Mouse (Mus musculus) brain, embryonic 14.5 days (tissue): ENCODE data around the gene Rbfox2. TPM values are rescaled to one million over a fixed set of nuclear protein-coding genes. Genes with fewer than 3 reads are reported as not detected.
A peak's percentile ranks its signal among the peaks of the same experiment; 100 is the strongest.

Experiments
- DNase-seq: peaks from one replicate; pipeline ENCODE4 v3.0.0-alpha.2; 2011; ENCODE audit warnings: low read depth
- CTCF ChIP-seq: fragments of 200-500 bp; IDR thresholded peaks from 2 replicates; pipeline ENCODE4 v1.5.1; 2012; ENCODE audit warnings: inconsistent platforms, mild to moderate bottlenecking, moderate library complexity, borderline replicate concordance; ENCODE audit not compliant: insufficient read depth, insufficient read length; ENCODE audit errors: extremely low read depth
- POLR2A ChIP-seq: fragments of 200-500 bp; IDR thresholded peaks from 2 replicates; pipeline ENCODE4 v1.6.1; 2012; ENCODE audit warnings: mild to moderate bottlenecking, inconsistent platforms, borderline replicate concordance; ENCODE audit not compliant: poor library complexity, insufficient read depth, insufficient read length, severe bottlenecking; ENCODE audit errors: extremely low read depth
- polyA plus RNA-seq: library from polyadenylated mRNA; depleted of rRNA; stranded (reverse); fragments of >200 nt; gene quantifications from 2 replicates; pipeline ENCODE4 v1.2.3, GENCODE M21; 2012

Rbfox2 gene
- polyA plus RNA-seq, 1 experiment, result 367 TPM

DNA sequence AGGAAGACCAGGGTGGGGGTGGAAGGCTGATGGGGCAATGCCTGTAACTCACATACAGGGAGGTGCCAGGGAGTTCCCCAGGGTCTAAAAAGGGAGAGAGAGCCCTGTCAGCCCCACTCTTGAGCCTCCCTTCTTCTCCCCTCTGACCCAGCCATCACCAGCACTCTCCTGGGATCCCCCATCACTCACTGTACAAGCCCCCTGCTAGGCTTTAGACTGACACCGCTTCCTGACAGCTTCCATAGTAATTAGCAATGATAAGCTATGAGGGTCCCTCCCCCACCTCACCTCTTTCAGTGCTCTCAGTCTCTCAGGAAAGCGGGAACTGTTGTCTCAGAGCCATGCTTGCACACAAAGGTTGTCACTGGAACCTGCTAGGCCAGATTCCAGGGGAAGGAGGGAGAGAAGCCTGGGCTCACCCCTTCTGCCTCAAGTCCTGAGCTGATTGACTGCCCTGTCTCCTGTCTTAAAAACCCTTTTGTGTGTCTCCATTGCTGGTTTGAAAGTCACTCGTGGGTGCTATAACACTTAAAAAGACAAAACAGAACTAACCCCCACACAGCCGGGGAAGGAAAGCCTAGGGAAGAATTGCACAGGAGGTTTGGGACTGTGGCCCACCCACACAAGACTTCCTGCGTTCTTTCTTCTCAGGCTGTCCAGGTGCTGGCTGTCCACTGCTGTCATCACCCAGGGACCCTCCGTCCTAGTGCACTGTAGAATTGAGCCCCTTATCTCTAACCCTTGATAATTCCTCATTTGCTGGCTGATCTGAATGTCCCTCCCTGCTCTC is 250.6 kb downstream of the Rbfox2 start:
- peak; percentile 68 for DNase-seq
- TF ChIP-seq POLR2A, result no peak
- no peak for TF ChIP-seq CTCF

DNA sequence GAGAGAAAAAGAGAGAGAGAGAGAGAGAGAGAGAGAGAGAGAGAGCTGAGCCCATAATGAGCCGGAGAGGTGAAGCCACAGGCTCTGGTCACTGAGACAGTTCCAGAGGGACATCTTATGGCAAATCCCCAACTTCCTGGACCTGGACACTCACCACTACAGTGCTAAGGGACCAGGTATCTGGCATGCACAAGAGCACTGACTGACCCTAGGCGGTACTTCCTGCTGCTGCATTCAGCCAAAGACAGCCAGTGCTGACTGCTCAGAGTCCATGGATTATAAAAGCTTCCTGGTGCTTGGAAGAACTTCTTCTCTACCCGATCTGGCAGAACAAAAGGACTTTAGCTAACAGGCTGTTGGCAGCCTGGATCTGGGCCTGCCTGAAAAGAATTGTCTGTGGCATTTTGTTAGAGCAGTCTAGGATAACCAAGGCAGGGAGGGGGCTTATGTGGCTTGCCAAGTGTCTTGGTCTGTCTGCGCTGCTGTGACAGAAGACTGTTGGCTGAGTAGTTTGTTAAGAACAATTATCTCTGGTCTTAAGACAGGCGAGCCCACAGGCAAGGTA is 252.1 kb downstream of the Rbfox2 start:
- peak; percentile 69 for DNase-seq
- no peak for TF ChIP-seq POLR2A
- no peak for TF ChIP-seq CTCF

DNA sequence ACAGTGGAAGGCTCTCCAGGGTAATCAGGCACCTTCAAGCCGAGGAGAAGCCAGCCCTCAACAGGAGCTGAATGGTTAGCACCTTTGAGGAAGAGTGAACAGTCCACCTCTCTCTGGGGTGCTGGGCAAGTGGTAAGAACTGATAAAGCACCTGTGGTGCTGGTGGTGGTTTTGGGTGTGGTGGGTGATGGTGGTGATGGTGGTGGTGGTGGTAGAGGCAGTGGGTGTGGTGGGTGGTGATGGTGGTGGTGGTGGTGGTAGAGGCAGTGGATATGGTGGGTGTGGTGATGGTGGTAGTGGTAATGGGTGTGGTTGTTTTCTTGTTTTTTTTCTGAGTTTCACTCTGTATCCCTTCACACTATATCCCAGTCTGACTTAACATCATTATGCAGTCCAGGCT is 253.8 kb downstream of the Rbfox2 start:
- DNase-seq, result no peak

GRCm38 (mm10) chr15:77052176-77052575 is 254.6 kb downstream of the Rbfox2 start:
- TF ChIP-seq POLR2A (no peak), CTCF (no peak)
- DNase-seq, result no peak

More for the DNA sequence above, 253.8 kb downstream of the Rbfox2 start:
- TF ChIP-seq POLR2A (no peak), CTCF (no peak)

DNA sequence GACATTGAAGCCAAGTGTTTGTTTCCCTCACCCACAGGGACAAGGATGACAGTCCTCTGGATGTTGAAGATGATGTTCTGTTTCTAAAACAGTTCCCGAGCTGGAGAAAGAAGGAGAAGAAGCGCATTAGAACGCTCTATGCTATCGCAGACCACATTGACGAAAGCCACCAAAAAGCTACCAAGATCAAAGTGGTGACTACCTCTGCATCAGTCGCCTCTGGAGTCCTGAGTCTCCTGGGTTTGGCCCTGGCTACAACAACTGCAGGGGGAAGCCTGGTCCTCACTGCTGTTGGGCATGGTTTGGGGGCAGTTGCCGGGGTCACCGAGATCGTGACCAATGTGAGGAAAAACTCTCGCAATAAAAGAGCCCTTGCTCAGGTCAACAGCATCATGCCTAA is 256.2 kb downstream of the Rbfox2 start, which contains the start of gene Mb:
TSS of gene Mb (minus strand) at position 101 of the 400 bp plus-strand sequence.
- DNase-seq, result no peak
- TF ChIP-seq POLR2A, result no peak

- no peak for DNase-seq
- TF ChIP-seq CTCF (no peak), POLR2A (no peak)
Measured at GRCm38 (mm10) chr15:77045609-77046008, 261.2 kb downstream of the Rbfox2 start.

- TF ChIP-seq POLR2A, result no peak
- TF ChIP-seq CTCF, result no peak
- no peak for DNase-seq
Measured at GRCm38 (mm10) chr15:77044597-77045320, 262.0 kb downstream of the Rbfox2 start, which contains the start of gene Apol6. TSS of gene Apol6 (plus strand) at chr15:77044729.

DNA sequence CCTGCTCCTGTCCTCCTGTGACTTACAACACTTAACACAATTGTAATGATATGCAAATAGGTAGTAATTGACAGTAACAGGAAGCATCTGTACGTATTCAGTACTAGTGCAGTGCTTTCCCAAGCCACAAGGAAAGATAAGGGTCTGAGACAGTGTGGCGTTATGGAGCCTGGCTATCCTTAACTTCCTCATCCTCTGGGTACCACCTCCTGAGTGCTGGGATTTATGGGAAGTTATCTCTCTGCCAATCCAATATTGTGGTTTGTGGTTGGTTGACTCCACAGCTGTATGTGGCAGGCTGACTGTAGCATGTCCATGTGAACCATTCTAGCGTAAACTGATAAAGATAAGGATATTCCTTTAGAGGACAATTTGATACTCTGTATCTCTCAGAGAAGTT is 266.0 kb downstream of the Rbfox2 start:
- TF ChIP-seq CTCF (no peak), POLR2A (no peak)
- no peak for DNase-seq

- DNase-seq, result no peak
- no peak for TF ChIP-seq CTCF
- TF ChIP-seq POLR2A, result no peak
Measured at GRCm38 (mm10) chr15:77039211-77039700, 267.5 kb downstream of the Rbfox2 start.

- DNase-seq, result peak; percentile 51
- TF ChIP-seq CTCF (no peak), POLR2A (no peak)
Measured at GRCm38 (mm10) chr15:77037278-77038161, 269.3 kb downstream of the Rbfox2 start.
